Mouse (Mus musculus) liver, postnatal 0 days (tissue): Measurements from ENCODE around the gene Zfp990.

Experiments
- CTCF ChIP-seq: sonication (generic); IDR thresholded peaks from 2 replicates; pipeline ENCODE4 v1.5.1; 2016; ENCODE audit warnings: antibody characterized with exemption, low read depth
- EP300 ChIP-seq: IDR thresholded peaks from 2 replicates; pipeline ENCODE4 v1.6.1; 2016; ENCODE audit warnings: antibody characterized with exemption, low read depth, mild to moderate bottlenecking

DNA sequence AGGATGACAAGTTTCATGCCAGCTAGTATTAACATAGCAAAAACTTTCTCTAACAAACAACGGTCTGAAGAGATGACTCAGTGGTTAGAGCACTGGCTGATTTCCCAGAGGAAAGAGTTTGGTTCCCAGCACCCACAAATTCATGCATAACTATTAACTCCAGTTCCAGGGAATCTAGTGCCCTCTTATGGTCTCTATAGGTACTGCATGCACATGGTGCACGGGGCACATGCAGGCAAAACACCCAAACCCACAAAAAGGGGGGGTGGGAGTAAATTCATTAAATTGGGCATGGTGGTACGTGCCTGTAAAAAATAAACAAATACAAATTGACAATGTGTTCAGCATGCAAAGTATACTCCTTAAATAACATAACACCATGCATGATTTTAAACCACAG lies 32.4 kb upstream of the Zfp990 start:
- TF ChIP-seq CTCF (peak; percentile 27; the same call in 1 of the 2 replicates), EP300 (no peak)
